In the genomic region with DNA sequence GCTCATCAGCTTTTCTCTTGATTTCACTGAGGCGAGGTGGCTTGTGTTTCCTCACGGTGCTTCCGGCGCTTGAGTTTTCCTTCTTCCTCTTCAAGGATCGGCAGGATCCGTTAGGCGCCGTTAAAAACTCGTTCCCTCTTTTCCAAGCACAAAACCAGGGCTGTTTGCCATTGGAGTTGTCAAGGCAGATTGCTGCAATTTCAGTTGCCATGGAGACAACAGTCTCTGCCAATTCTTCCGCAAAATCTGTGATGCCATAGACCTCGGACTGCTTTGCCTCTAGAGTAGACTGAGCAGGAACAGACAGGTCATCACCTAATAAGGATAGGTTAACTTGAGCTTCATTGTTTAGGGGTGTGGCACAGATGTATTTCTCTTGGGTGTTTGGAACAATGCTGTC, we compare ENCODE assay signal across 11 mouse cellular contexts.
DNase-seq lines count a peak whose midpoint lies in the region; ATAC-seq and TF ChIP-seq lines count a peak whose summit lies in the region.
"Had no signal": no experiment of that assay in that cellular context is flagged by ENCODE, and none has a peak within 500 bp of the region (broad histone marks: within the 10 kb centered on the region; RNA-seq: fewer than 3 reads in every experiment).

No protein-coding gene starts in this region.

- no peaks in the 10 kb centered on the region for H3K27me3 ChIP-seq in forebrain, embryonic 16.5 days (replicated peaks; ENCODE audit: control insufficient read depth, insufficient read depth, low read length)
- no peaks in the 10 kb centered on the region for H3K27me3 ChIP-seq in thymus, adult 2 months (ENCODE audit: control insufficient read depth, insufficient read depth, low read length)
- H3K27me3 ChIP-seq: embryonic facial prominence, embryonic 12.5 days had no signal

- no peak overlapping the region for H3K9ac ChIP-seq in forebrain, embryonic 16.5 days (replicated peaks; ENCODE audit: low read depth, low read length)
- H3K9ac ChIP-seq: embryonic facial prominence, embryonic 12.5 days had no signal

- no peak overlapping the region for H3K4me3 ChIP-seq in forebrain, embryonic 16.5 days (replicated peaks; ENCODE audit: low read length)
- H3K4me3 ChIP-seq in thymus, adult 2 months (ENCODE audit: control insufficient read depth, insufficient read depth, low read length): no peak overlapping the region
- H3K4me3 ChIP-seq: embryonic facial prominence, embryonic 12.5 days had no signal

- peak; percentile 4 for DNase-seq in urinary bladder, postnatal 14 days (ENCODE audit: low spot score)
- no peak for DNase-seq in urinary bladder, postnatal 10 days (ENCODE audit: low spot score)
- DNase-seq in layer of hippocampus, postnatal 36 days: peak; percentile 78 to 83
- peak; percentile 91 for DNase-seq in telencephalon, adult 2 months (ENCODE audit: low read depth, low spot score)
- DNase-seq in adipocyte (ENCODE audit: low spot score): no peak
- no peak for DNase-seq in thymus, adult 2 months
- no peak for DNase-seq in thymus, postnatal 14 days
- DNase-seq: kidney, adult 18-20 months had no signal

- no peak for TF ChIP-seq CTCF in thymus, adult 2 months (IDR thresholded peaks at IDR 0.05; ENCODE audit: borderline replicate concordance, control insufficient read depth, extremely low read depth, insufficient read depth, low read length, poor library complexity)

- H3K4me1 ChIP-seq in forebrain, embryonic 16.5 days (replicated peaks; ENCODE audit: control insufficient read depth, insufficient read depth, low read length): peaks cover 11% of the 10 kb centered on the region
- no peaks in the 10 kb centered on the region for H3K4me1 ChIP-seq in thymus, adult 2 months (replicated peaks; ENCODE audit: control insufficient read depth, insufficient read depth, low read length)
- H3K4me1 ChIP-seq: embryonic facial prominence, embryonic 12.5 days had no signal

- peak overlapping the region; percentile 18; the same call in 1 of the 2 replicates for H3K4me2 ChIP-seq in forebrain, embryonic 16.5 days (ENCODE audit: low read length)
- H3K4me2 ChIP-seq: embryonic facial prominence, embryonic 12.5 days had no signal

- no peak for TF ChIP-seq POLR2A in thymus, adult 2 months (IDR thresholded peaks at IDR 0.05; ENCODE audit: control insufficient read depth, extremely low read depth, insufficient read depth, low read length, poor library complexity)

- no peaks in the 10 kb centered on the region for H3K36me3 ChIP-seq in forebrain, embryonic 16.5 days (ENCODE audit: control insufficient read depth, insufficient read depth)
- no peaks in the 10 kb centered on the region for H3K36me3 ChIP-seq in thymus, adult 2 months (ENCODE audit: control insufficient read depth, insufficient read depth, low read length)
- H3K36me3 ChIP-seq: embryonic facial prominence, embryonic 12.5 days had no signal

- peak overlapping the region; percentile 79 for H3K27ac ChIP-seq in forebrain, embryonic 16.5 days (ENCODE audit: low read length)
- no peak overlapping the region for H3K27ac ChIP-seq in thymus, adult 2 months (ENCODE audit: control insufficient read depth, insufficient read depth, low read length)
- H3K27ac ChIP-seq: embryonic facial prominence, embryonic 12.5 days had no signal

- peak; percentile 95 for ATAC-seq in forebrain, embryonic 16.5 days
- ATAC-seq: Patski had no signal

- 26% methylated on average over 11 of the region's 11 CpGs for WGBS in forebrain, embryonic 16.5 days
- 91% methylated on average over 11 of the region's 11 CpGs for WGBS in thymus, adult 2 months

- H3K9me3 ChIP-seq in forebrain, embryonic 16.5 days (ENCODE audit: control insufficient read depth, low read length): no peaks in the 10 kb centered on the region
- H3K9me3 ChIP-seq: embryonic facial prominence, embryonic 12.5 days had no signal

Comparison
In these comparisons a context has a peak if more than half of its experiments do, and no peak if none do; other contexts are left out.
1. DNase-seq: peak in urinary bladder, postnatal 14 days (single experiment), layer of hippocampus, postnatal 36 days (2 of 2) and telencephalon, adult 2 months (single experiment); none in urinary bladder, postnatal 10 days (single experiment), adipocyte (single experiment), thymus, adult 2 months (single experiment) and thymus, postnatal 14 days (single experiment).